Mouse (Mus musculus): Measurements from ENCODE around the gene Gm10377.
"Not testable (repeated sequence)": the region's sequence is repeated elsewhere in the genome, so short reads cannot be mapped to it uniquely, and the experiment has no call there.

The Gm10377 gene

DNA sequence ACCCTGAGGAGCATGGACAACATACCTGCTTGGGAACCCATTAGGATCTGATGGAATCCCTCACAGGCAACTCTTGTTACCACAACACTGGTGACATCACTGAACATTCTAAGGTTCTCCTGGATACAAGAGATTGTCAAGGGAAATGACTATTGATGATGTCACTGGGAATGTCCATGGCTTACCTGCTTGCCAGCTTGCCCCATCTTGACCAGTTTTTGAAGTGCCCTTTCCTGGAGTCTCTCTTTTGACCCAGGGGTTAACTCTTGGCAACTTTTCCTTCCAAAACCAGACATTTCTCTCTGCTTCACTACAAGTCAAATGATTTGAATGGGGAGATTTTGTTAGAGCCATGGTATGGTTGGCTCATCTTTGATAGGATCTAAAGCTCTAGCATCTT, at the start of gene Gm10377:
Gene Gm10377 (minus strand): TSS at position 101 of the 400 bp plus-strand sequence.
- not testable (repeated sequence) for DNase-seq (ENCODE audit: low spot score in 2 of 2)

DNA sequence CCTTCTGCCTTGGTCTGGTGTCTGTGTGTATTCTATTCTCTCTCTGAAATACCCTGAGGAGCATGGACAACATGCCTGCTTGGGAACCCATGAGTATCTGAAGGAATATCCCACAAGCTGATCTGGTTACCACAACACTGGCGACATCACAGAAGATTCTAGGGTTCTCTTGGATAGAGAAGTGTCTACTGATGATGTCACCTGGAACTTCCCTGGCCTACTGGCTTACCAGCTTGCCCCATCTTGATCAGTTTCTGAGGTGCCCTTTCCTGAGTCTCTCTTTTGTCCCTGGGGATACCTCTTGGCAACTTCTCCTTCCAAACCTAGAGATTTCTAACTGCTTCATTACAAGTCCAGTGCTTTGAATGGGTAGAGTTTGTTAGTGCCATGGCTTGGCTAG, 29.1 kb downstream of the Gm10377 start, which contains the start of gene Gm3015:
Gene Gm3015 (minus strand): TSS at position 101 of the 400 bp plus-strand sequence.
- DNase-seq (ENCODE audit: low spot score in 2 of 2) = not testable (repeated sequence)
